Mouse (Mus musculus): ENCODE results near the gene Notch2.
A peak's percentile ranks its signal among the peaks of the same experiment; 100 is the strongest.

The Notch2 gene

GRCm38 (mm10) chr3:98079601-98080215, 66.4 kb downstream of the Notch2 start:
- DNase-seq, result no peak

DNA sequence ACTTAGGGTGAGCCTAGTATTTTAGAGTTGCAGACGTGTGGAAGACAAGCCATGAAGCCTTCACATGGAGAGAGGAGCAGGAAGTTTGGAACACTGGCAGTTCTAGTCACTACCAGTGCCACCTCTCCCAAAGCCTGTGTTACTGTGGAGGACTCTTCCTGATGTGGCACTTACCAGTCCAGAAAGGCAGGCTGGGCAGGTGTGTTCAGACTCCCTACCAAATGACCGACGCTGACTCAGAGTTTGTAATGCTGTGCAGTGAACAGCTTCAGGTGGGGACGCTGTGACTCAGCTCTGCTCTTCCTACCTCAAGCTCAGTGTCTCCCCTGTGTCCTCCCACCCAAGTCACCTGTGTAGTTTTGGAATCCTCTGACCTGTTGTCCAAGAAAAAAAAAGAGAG, 67.3 kb downstream of the Notch2 start:
- DNase-seq, result no peak

GRCm38 (mm10) chr3:98082188-98082587, 68.9 kb downstream of the Notch2 start:
- DNase-seq, result no peak

DNA sequence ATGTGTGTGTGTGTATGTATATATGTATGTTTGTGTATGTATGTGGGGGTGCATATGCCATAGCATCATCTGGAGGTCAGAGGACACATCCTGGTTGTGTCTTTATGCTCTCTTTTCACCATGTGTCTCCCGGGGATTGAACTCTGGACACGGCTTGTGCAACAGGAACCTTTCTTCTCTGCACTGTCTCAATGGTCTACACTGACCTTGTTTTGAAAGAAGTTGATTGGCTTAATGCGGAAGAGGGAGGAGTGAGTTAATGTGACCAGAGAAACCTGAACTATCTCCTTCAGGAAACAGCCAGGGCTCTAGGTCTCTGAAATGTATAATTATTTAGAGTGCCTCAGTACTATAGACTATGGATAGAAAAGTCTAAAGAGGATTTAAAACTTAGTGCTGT, 69.6 kb downstream of the Notch2 start:
- DNase-seq, result no peak

- no peak for DNase-seq
Measured at GRCm38 (mm10) chr3:98084061-98084655, 70.8 kb downstream of the Notch2 start.

DNA sequence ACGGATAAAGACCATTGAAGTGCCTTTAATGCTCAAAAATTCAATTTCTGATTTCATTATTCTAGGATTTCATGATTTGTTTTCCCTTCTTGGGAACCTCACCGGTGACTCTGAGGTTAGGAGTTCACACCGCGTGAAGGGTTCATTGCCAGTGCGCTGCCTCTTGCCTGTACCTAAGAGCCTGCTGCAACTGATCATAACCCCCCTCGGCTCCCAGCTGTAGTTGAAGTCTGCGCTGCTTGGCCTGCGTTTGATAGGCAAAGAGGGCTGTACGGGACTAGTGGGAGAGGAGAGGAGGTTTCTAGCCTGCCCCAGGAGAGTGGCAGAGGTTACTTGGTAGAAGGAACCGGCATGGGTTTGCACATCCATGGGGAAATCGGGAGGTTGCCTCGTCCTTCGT, 71.5 kb downstream of the Notch2 start:
- DNase-seq, result no peak

DNA sequence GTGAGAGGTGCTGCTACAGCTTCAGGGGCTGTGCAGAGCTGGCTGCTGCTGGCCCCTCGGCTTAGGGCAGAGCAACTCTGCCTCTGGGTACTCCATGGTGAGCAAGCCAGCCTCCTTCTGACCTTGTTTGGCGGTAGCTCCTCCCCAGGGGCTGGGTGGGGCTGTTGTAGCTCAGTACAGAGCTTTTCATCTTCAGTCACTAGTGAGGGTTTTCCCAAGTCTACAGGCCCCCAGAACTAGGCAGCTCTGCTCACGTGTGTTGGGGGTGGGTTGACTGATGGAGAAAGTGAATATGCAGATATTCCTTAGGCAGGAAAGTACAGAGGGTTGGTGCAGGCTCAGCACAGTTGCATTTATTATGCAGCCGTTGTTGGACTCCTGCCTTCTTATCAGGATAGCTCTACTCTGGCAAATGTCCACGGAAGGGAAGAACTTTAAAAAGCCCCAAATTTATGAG, 72.5 kb downstream of the Notch2 start:
- peak; percentile 47 for DNase-seq

DNA sequence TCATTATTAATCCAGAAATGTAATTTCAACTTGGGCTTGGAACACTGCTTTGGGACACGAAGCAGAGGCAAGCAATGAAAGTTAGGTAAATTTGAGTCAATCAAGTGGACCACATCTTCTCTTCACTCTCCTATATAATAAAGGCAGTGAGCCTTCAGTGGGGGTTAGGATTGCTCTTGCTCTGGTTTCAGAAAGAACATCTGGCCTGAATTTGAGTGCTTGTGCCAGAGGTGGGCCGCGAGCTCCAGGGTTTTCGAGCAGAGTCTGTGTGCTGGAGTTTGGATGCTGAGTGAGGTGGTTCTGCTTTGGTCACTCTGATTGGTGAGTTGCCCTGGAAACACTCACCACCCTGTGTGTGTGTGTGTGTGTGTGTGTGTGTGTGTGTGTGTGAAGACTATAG, 73.1 kb downstream of the Notch2 start:
- no peak for DNase-seq

GRCm38 (mm10) chr3:98086860-98087259, 73.5 kb downstream of the Notch2 start:
- no peak for DNase-seq

- DNase-seq, result no peak
Measured at GRCm38 (mm10) chr3:98087551-98087950, 74.2 kb downstream of the Notch2 start.

DNA sequence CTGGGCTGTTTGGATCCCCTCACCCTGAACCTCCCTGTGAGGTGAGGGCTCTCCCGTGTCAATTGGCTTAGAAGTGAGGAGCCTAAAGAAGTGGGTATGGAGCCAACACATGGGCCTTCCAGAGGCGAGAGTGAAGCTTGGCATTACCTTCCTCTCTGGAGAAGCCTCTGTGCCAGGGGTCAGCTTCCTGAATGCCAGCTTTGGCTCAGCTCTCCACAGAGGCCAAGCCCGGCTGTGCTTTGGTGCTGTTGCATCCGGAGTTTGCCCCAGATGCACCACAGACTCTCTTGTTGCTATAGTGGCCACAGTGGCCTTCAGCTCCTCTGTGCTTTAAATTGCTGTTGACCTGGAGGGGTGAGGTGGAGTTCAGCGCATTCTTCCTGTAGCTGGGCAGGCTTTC, 76.4 kb downstream of the Notch2 start:
- DNase-seq, result peak; percentile 21

DNA sequence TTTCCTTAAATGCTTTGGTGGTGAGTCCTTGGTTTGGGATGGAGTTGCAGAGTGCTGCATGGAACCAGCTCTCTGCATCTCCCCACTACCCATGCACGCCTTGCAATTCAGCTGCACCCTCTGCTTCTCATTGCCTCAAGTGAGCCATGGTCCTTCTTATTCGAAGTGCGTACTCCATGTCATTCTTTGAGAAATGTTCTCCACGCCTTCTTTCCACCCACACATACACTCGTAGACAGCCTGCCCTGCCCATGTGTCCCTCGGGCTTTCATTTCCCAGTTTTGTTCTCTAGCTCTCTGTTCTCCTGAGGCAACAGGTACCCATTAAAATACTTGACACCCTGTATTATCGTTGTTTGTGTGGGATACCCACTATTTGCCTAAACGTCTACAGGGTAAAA, 76.8 kb downstream of the Notch2 start:
- no peak for DNase-seq

- DNase-seq, result no peak
Measured at GRCm38 (mm10) chr3:98092680-98093370, 79.5 kb downstream of the Notch2 start.

GRCm38 (mm10) chr3:98093954-98094353, 80.6 kb downstream of the Notch2 start:
- DNase-seq, result no peak

DNA sequence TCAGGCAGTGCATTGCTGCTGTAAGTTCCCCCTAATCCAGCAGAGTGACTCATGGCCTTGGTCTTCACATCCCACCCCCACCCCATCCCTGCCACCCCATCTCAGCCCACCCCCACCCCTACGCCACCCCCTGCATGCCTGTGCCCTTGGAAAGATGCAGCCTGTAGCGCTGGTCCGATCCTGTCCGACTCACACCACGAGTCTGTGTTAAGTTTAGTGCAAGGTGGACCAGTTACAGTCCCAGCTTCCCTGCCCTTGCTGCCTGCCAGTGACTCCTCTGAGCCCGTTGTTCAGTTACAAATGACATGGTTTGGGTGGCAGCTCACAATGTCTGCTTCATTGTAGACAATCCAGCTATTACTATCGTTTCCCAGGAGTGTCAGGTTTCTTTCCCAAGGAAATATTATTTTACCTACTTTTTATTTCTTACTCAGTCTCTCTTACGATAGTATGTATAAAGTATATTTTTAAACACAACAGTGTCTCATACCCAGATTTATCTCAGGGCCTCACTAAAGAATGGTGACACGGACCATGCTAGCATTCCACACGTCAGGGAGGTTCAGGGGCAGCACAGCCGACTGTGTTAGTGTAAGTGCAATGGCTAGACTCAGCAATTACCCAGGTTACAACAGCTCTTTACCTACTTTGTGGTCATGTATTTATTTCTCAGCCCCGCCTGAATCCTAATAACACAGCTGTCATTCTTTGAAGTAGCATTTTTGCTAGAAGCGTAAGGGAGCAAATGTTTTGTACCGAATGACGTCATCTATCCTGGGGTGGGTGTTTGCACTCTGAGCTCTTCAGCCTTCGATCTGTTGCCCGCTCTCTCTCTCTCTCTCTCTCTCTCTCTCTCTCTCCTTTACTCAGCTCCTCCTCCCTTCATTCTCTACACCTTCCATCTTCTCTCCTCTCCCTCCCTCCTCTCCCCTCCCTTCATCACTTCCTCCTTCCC, 81.6 kb downstream of the Notch2 start:
- no peak for DNase-seq

GRCm38 (mm10) chr3:98096981-98097380, 83.7 kb downstream of the Notch2 start:
- DNase-seq, result no peak

DNA sequence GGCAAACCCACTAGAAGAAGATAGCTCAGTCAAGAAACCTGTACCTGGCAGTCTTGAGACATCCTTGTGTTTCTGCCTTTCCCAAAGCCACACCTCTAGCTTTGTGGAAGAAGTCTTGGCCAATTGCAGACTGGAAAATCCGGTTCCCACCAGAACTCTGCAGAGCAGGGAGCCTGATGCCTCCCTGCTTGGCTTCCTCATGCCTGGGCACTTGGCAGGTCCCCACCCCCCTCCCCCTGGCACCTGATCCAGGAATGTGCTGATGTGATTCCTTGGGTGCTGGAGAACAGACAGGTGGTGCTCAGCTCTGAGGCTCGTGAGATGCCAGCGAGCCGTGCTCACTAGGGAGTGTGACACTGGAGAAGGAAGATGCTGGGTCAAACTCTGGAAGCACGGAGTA, 85.3 kb downstream of the Notch2 start:
- DNase-seq, result peak; percentile 75

DNA sequence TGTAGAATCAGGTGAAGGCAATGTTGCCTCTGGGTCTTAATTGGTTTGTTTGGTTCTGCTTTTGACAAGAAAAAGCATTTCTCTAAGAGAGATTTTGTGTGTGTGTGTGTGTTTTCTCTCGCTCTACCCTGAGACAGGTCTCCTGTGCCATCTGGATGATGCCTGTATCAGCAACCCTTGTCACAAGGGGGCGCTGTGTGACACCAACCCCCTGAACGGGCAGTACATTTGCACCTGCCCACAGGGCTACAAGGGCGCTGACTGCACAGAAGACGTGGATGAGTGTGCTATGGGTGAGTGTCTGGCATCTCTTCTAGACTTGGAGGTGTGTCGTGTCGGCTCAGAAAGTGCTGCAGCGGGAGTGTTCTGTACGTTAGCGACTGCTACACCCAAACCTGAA, 86.0 kb downstream of the Notch2 start:
- peak; percentile 43 for DNase-seq

GRCm38 (mm10) chr3:98101541-98101940, 88.2 kb downstream of the Notch2 start:
- DNase-seq, result peak; percentile 65

DNA sequence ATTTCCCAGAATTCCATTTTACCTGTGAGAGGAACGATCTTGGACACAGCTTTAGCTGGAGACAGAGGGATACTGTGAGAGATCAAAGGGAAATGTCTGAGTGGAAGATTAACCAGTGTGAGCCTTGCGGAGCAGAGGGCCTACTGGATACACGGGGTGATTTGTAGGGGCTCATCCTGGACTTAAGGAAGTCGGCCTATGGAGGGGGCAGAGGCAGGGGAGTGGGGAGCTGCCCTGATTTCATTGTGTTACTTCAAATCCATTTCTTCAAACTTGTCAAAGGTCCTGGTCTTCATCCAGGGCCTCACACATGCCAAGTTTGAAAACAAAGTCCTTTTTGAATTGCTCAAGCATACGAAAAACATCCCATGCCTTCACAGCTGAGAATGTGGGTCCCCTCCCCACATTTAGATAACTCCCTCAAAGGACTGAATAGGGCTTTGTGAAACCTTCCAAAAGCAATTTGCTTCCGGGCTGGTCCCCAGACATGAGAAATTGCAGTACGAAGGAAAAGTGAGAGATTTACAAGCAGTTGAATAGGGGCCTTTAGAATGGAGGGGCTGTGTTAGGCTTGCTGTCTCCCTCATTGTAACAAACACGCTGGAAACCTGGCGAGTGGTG, 91.6 kb downstream of the Notch2 start:
- DNase-seq, result no peak

- no peak for DNase-seq
Measured at GRCm38 (mm10) chr3:98105496-98105895, 92.2 kb downstream of the Notch2 start.

GRCm38 (mm10) chr3:98106115-98106514, 92.8 kb downstream of the Notch2 start:
- no peak for DNase-seq
